Mouse (Mus musculus): ENCODE data around the gene Bhlha9. TPM values are rescaled to one million over a fixed set of nuclear protein-coding genes. Genes with fewer than 3 reads are reported as not detected.

Bhlha9 gene
- total RNA-seq, 1 experiment from 2014 or later: not detected

Other genes with a start within 250 kb of the Bhlha9 start
- 32.9 and 42.4 TPM in 2 replicates for gene Abr, start 50.2 kb upstream of the Bhlha9 start, total RNA-seq (2017)
- gene Trarg1, start 7.3 kb downstream of the Bhlha9 start, total RNA-seq (2017): not detected in 2 replicates
- 38.4 and 52.3 TPM in 2 replicates for gene Gosr1, start 91.1 kb downstream of the Bhlha9 start, total RNA-seq (2017)
- 11.6 and 11.8 TPM in 2 replicates for gene Cpd, start 174.5 kb downstream of the Bhlha9 start, total RNA-seq (2017)
- gene Tmigd1, start 229.7 kb downstream of the Bhlha9 start, total RNA-seq (2017): not detected in 2 replicates

All from common myeloid progenitor, adult 5-6 weeks (primary cell).